Mouse (Mus musculus) midbrain, embryonic 15.5 days (tissue): ENCODE data around the gene Slc51b. TPM values are rescaled to one million over a fixed set of nuclear protein-coding genes. Genes with fewer than 3 reads are reported as not detected.

ENCODE experiments used
- ATAC-seq: fragments of 200-750 bp; cut with Nextera tagmentation; replicated peaks from 2 replicates; pipeline ENCODE4 v1.8.0; 2017; ENCODE audit warnings: moderate TSS enrichment
- H3K27ac ChIP-seq: fragments of 300-500 bp; sonication (generic); 2 replicates; pipeline ENCODE4 v1.5.1; 2015; ENCODE audit warnings: mild to moderate bottlenecking, inconsistent platforms
- H3K27me3 ChIP-seq: fragments of 300-500 bp; sonication (generic); replicated peaks from 2 replicates; pipeline ENCODE4 v1.6.1; 2015; ENCODE audit warnings: inconsistent platforms
- H3K36me3 ChIP-seq: fragments of 300-500 bp; sonication (generic); replicated peaks from 2 replicates; pipeline ENCODE4 v1.6.1; 2015; ENCODE audit warnings: inconsistent platforms
- H3K4me1 ChIP-seq: fragments of 300-500 bp; sonication (generic); 2 replicates; pipeline ENCODE4 v1.6.1; 2015; ENCODE audit warnings: inconsistent platforms
- H3K4me2 ChIP-seq: fragments of 300-500 bp; sonication (generic); 2 replicates; pipeline ENCODE4 v1.6.1; 2015; ENCODE audit warnings: inconsistent platforms, mild to moderate bottlenecking, moderate library complexity
- H3K4me3 ChIP-seq: fragments of 300-500 bp; sonication (generic); 2 replicates; pipeline ENCODE4 v1.5.1; 2015; ENCODE audit warnings: mild to moderate bottlenecking, inconsistent platforms
- H3K9ac ChIP-seq: fragments of 300-500 bp; sonication (generic); 2 replicates; pipeline ENCODE4 v1.6.1; 2015; ENCODE audit warnings: mild to moderate bottlenecking, inconsistent platforms
- H3K9me3 ChIP-seq: fragments of 300-500 bp; sonication (generic); 2 replicates; pipeline ENCODE4 v1.6.1; 2016; ENCODE audit warnings: inconsistent platforms
- WGBS: fragments of 180-500 bp; shearing (Covaris S2); methylation state at CpG from one replicate; pipeline ENCODE4 v1.1.7; 2015; ENCODE audit warnings: mixed read lengths; 5-methylcytosine and 5-hydroxymethylcytosine counted together
- polyA plus RNA-seq: library from polyadenylated mRNA; unstranded; fragments of >200 nt; fragmentation: Nextera tagmentation; extraction: Ambion mirVana; gene quantifications from 2 replicates; pipeline ENCODE4 v1.2.1, GENCODE M21; 2015

Slc51b gene
- polyA plus RNA-seq = not detected in 2 replicates

DNA sequence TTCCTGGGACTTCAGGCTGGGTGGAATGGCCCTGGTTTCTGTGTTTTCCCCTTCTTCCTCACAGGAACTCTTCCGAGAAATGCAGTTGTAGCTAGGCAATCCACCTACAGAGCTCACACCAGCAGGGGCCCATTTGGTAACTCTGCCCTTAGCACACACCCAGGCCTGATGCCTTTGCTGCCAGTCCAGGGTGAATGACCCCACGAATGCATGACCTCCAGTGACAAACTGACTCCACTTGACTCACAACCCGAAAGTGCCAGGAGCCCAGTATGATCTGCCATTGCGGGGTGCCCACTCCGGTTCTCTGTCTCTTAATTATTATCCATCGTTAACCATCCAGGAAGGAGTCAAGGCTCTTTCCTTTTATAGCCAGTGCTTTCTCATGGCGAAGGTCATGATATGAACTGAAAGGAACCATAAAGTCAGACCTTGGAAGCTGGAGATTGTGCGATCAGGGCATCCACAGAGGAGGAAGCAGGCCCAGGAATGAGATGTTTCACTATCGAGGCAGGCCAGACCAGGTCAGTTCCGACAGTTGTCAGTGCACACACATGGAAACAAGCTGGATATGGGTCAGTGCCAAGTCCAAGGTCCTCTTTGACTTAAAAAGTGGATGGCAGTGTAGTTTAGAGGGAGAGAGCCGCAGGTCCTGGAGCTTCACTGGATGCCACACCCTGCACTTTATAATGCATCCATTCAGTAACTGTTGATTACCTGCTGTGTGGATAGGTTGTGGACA is at the start of gene Slc51b:
TSS of gene Slc51b (minus strand) at position 196 of the 742 bp plus-strand sequence.
- Histone ChIP-seq H3K36me3 (no peaks in the 10 kb centered on the region), H3K27me3 (no peaks in the 10 kb centered on the region)
- 82% methylated on average over 11 of the region's 11 CpGs for WGBS

DNA sequence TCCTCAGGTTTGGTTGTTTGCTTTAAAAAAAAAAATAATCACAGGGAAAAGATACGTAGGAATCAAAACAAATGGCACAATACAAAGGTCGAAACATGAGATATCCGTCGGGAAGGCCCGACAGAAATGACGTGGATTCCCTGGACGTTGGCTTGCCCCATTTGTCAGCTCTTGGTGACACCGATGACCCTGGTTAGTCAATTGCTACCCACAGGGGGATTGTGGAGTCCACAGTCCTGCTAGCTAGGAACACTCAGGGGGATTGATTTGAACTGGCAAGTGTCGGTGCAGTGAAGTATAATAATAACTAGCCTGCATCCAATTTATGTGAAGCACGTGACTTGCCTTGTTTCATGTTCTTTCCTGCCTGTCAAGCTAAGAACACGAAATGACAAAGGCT is 44.9 kb upstream of the Slc51b start:
- H3K27me3 ChIP-seq = no peaks in the 10 kb centered on the region
- H3K4me2 ChIP-seq = no peak overlapping the region
- peaks cover 20% of the 10 kb centered on the region for H3K36me3 ChIP-seq
- peaks cover 4% of the 10 kb centered on the region for H3K4me1 ChIP-seq
- no peak overlapping the region for H3K27ac ChIP-seq
- no peaks in the 10 kb centered on the region for H3K9me3 ChIP-seq
- WGBS = 75% methylated on average over 11 of the region's 11 CpGs
- no peak for ATAC-seq
- no peak overlapping the region for H3K4me3 ChIP-seq
- no peak overlapping the region for H3K9ac ChIP-seq

More for the DNA sequence above, at the start of gene Slc51b:
- Histone ChIP-seq H3K9me3 (no peaks in the 10 kb centered on the region), H3K27ac (no peak within 1 kb of the TSS), H3K9ac (no peak within 1 kb of the TSS), H3K4me2 (no peak within 1 kb of the TSS), H3K4me1 (no peaks in the 10 kb centered on the region), H3K4me3 (no peak within 1 kb of the TSS)
- no peak for ATAC-seq

DNA sequence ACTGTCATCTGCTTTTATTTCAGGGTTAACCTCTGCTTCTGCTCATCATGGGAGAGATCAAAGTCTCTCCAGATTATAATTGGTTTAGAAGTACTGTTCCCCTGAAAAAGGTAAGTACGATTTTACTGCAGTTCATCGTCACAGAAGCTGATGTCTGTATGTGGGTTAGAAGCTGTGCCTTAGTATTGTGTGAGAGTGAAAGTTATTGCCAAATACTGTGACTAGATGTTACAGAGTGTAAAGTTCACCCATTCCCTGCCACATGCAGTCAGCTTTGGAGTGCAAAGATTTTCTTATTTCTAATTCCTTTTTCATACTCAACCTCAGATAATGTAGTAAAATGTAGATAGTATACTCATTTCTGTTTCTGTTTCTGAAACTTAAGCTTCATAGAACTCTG is 42.5 kb upstream of the Slc51b start:
- Histone ChIP-seq H3K9ac (no peak overlapping the region), H3K9me3 (no peaks in the 10 kb centered on the region), H3K4me2 (no peak overlapping the region), H3K36me3 (peaks cover 20% of the 10 kb centered on the region), H3K4me3 (no peak overlapping the region), H3K4me1 (peaks cover 22% of the 10 kb centered on the region), H3K27ac (no peak overlapping the region), H3K27me3 (no peaks in the 10 kb centered on the region)
- no peak for ATAC-seq
- 97% methylated on average over 2 of the region's 2 CpGs for WGBS

DNA sequence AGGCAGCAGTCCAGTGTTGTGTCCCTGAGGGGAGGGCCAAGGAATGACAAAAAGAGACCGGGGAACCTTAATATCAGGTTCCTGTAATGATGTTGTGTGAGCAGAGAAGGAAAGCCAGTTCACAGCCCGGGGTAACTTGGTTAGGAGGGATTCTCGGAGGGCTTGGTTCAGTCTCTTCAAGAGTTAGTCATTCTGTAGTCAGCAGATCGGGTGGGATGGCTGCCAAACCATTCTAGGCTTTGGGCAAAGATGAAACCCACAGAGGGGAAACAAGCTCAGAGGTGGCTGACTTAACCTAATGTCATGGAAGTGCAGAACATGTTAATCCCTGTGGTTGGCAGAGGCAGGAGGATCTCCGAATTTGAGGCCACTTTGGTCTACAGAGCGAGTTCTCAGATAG is 41.4 kb upstream of the Slc51b start:
- H3K4me3 ChIP-seq = no peak overlapping the region
- no peak for ATAC-seq
- 92% methylated on average over 6 of the region's 6 CpGs for WGBS

DNA sequence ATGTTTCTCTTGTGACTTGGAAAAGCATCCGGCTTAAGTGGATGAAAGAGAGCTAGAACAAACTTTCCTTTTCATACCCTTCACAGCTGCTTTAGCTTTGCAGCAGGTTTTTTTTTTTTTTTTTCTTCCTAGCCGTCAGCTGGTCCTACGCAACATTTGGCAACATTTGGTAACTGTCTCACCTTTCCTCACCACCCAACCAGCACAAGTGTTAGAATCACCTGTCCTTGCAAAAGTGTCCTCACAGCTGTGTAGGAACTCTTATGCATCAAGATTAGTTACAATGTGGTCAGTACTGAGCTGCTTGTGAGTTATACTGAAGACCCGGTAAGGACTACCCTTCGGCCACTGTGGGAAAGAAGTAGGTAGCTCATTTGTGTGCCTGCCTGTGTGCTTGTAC is 39.8 kb upstream of the Slc51b start:
- Histone ChIP-seq H3K4me1 (peaks cover 28% of the 10 kb centered on the region), H3K9me3 (no peaks in the 10 kb centered on the region), H3K27ac (no peak overlapping the region), H3K36me3 (peaks cover 11% of the 10 kb centered on the region), H3K9ac (no peak overlapping the region), H3K4me3 (no peak overlapping the region), H3K27me3 (no peaks in the 10 kb centered on the region), H3K4me2 (no peak overlapping the region)
- WGBS = 81% methylated on average over 5 of the region's 5 CpGs
- no peak for ATAC-seq

More for the DNA sequence above, 41.4 kb upstream of the Slc51b start:
- H3K36me3 ChIP-seq = peaks cover 12% of the 10 kb centered on the region
- H3K4me2 ChIP-seq = no peak overlapping the region
- H3K27me3 ChIP-seq = no peaks in the 10 kb centered on the region
- H3K27ac ChIP-seq = no peak overlapping the region
- H3K9ac ChIP-seq = no peak overlapping the region
- peaks cover 28% of the 10 kb centered on the region for H3K4me1 ChIP-seq
- H3K9me3 ChIP-seq = no peaks in the 10 kb centered on the region

DNA sequence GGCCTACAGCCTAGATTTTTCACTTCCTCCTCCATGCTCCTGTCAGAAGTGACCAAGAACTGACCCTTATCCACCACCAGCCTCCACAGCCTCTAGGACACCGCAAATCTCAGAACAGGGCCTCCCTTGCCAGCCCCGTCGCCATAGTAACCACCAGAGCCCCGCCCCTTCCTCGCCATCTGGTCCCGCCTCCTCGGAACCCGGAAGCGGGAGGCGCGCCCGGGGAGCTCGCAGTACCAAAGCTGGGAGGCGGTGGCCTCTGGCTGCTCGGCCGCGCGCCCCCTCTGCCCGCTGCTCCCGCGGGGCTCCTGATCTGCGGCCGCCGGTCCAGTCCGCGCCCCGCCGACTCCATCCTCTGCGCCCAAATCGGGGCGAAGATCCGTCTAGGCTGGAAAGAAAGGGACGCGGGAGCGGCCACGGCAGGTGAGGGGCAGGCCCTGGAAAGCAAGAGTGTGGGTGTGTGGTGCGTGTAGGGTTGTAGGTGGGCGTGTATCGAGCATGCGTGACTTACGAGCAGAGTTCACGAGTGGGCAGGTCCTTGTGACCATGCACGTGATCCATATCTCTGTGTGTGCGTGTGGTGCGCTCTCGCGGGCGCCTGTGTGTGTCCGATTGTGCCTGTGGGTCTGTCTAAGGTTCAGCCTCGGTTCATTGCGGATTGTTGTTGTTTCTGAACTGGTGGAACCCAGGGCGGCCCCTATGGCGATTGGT is 38.1 kb upstream of the Slc51b start, which contains the start of gene Spg21:
TSS of gene Spg21 (plus strand) at position 216 of the 711 bp plus-strand sequence.
- Histone ChIP-seq H3K4me2 (peak within 1 kb of the TSS; percentile 62), H3K36me3 (peaks cover 5% of the 10 kb centered on the region), H3K4me1 (peaks cover 28% of the 10 kb centered on the region), H3K4me3 (peak within 1 kb of the TSS; percentile 76), H3K9me3 (no peaks in the 10 kb centered on the region), H3K9ac (peak within 1 kb of the TSS; percentile 81), H3K27me3 (no peaks in the 10 kb centered on the region), H3K27ac (peak within 1 kb of the TSS; percentile 90)
- ATAC-seq = peak; percentile 97
- WGBS = under 1% methylated on average over 49 of the region's 53 CpGs

DNA sequence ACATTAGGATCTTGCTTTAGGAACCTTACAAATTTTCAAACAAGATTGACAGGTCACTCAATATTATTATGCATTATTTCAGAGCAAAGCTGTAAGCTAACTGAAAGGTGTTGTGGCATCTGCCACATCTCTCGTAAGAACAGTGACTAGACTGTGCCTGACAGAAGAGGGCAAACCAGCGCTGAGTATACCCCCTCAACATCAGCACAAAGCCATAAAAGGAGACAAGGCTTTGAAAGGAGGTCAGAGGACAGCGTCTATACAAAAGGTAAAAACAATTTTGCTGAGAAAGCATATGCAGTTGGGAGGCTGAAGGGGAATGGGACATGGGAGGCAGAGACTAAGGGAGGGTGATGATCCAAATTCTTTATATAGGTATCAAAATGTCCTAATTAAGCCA is 37.4 kb upstream of the Slc51b start:
- peak; percentile 19; the same call in 1 of the 2 replicates for ATAC-seq
- H3K4me1 ChIP-seq = peaks cover 28% of the 10 kb centered on the region
- no peaks in the 10 kb centered on the region for H3K27me3 ChIP-seq
- H3K4me2 ChIP-seq = peak overlapping the region; percentile 62
- no peaks in the 10 kb centered on the region for H3K36me3 ChIP-seq
- H3K27ac ChIP-seq = peak overlapping the region; percentile 90
- peak overlapping the region; percentile 81 for H3K9ac ChIP-seq
- H3K9me3 ChIP-seq = no peaks in the 10 kb centered on the region
- peak overlapping the region; percentile 76 for H3K4me3 ChIP-seq
- WGBS = 45% methylated on average over 3 of the region's 3 CpGs

DNA sequence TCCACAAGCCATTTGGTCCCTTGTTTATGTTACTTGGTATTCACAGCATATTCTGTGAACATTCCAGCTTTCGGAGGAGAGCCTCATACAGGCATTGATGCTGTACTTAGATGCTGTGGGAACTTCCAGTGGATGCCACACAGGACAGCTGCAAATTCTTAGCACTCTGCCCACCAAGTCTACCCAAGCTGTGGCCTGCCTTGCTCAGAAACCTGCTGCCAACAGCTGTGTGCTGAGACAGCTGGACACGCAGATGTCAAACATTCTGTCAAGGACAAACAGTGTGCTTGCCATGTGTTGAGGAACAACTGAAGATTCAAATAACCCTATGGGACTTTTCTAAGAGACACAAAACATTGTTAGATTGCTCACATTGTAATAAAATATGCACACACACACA is 36.2 kb upstream of the Slc51b start:
- H3K9ac ChIP-seq = no peak overlapping the region
- no peak for ATAC-seq
- WGBS = 89% methylated on average over 2 of the region's 2 CpGs
- no peaks in the 10 kb centered on the region for H3K27me3 ChIP-seq
- H3K4me3 ChIP-seq = no peak overlapping the region
- no peak overlapping the region for H3K4me2 ChIP-seq
- H3K27ac ChIP-seq = no peak overlapping the region
- H3K36me3 ChIP-seq = no peaks in the 10 kb centered on the region
- peaks cover 28% of the 10 kb centered on the region for H3K4me1 ChIP-seq
- no peaks in the 10 kb centered on the region for H3K9me3 ChIP-seq

DNA sequence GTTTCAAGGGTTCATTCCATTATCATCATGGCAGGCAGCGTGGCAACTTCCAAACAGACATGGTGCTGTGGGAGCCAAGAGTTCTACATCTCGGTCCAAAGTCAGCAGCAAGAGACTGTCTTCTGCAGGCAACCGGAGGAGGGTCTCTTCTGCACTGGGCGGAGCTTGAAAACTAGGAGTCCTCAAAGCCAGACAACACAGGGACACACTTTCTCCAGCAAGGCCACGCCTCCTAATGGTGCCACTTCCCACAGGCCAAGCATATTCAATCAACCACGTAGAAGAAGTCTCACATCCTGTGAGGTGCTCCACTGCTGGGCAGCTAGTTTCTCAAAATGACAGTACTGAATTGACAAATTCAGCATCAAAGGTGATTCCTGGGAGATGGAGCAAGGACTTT is 25.2 kb upstream of the Slc51b start:
- WGBS = 92% methylated on average over 6 of the region's 6 CpGs
- Histone ChIP-seq H3K9me3 (no peaks in the 10 kb centered on the region), H3K27ac (no peak overlapping the region), H3K27me3 (no peaks in the 10 kb centered on the region), H3K4me2 (no peak overlapping the region), H3K4me1 (no peaks in the 10 kb centered on the region), H3K36me3 (peaks cover 41% of the 10 kb centered on the region), H3K9ac (no peak overlapping the region), H3K4me3 (no peak overlapping the region)
- no peak for ATAC-seq

DNA sequence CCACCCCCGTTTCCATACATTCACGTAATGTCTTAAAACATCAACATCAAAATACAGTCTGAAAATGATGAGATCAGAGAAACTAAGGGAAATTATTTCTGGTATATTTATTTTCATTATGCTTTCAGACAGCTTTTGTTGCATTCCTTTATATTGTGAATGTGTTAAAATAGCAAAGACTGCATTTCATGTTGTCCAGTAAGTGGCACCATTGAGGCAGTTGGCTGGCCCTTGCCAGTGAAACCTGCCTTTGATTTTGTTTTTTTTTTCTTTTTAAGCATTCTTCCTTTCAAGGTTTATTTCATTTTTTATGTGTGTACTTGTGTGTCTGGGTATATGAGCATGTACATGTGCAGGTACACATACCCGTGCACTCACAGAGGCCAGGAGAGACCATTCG is 21.9 kb upstream of the Slc51b start:
- no peaks in the 10 kb centered on the region for H3K27me3 ChIP-seq
- H3K9ac ChIP-seq = no peak overlapping the region
- H3K4me3 ChIP-seq = no peak overlapping the region
- H3K36me3 ChIP-seq = peaks cover 43% of the 10 kb centered on the region
- WGBS = 96% methylated on average over 4 of the region's 4 CpGs
- no peaks in the 10 kb centered on the region for H3K4me1 ChIP-seq
- H3K4me2 ChIP-seq = no peak overlapping the region
- ATAC-seq = no peak
- H3K9me3 ChIP-seq = no peaks in the 10 kb centered on the region
- no peak overlapping the region for H3K27ac ChIP-seq

DNA sequence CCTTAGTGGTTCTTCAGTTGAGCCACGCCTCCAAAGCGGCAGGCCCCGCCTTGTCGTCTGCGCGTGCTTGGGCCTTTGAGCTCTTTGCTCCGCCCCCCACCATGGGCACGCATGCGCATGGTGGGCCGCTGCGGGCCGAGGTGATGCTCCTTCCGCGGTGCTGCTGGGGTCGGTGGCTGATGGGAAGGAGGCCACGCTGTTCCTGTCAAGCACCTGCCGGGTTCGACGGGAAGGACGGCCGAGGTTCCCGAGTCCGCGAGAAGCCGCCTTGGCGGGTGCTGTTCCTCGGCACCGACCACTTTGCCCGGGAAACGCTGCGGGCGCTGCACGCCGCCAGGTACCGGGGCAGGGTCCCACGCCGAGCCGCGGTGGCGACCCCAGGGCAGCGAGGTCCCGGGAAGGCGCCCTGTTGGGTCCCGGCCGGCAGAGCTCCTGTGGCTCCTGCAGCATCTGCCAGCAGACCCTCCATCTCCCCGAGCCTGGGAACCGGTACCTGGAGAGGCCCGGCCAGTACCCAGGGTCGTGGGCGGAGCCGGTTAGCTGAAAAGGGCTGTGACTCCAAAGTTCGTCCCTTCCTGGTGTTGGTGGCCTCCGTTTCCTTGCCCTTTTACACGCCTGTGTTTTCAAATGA is 13.0 kb upstream of the Slc51b start, which contains the start of gene Mtfmt:
TSS of gene Mtfmt (plus strand) at position 112 of the 631 bp plus-strand sequence.
- peak within 1 kb of the TSS; percentile 57 for H3K27ac ChIP-seq
- no peaks in the 10 kb centered on the region for H3K27me3 ChIP-seq
- peak within 1 kb of the TSS; percentile 51 for H3K4me2 ChIP-seq
- peak within 1 kb of the TSS; percentile 74 for H3K9ac ChIP-seq
- peak within 1 kb of the TSS; percentile 70 for H3K4me3 ChIP-seq
- ATAC-seq = peak; percentile 96
- peaks cover 7% of the 10 kb centered on the region; the same call in 1 of the 2 replicates for H3K36me3 ChIP-seq
- WGBS = under 1% methylated on average over 54 of the region's 54 CpGs
- H3K4me1 ChIP-seq = peaks cover 12% of the 10 kb centered on the region
- H3K9me3 ChIP-seq = no peaks in the 10 kb centered on the region

DNA sequence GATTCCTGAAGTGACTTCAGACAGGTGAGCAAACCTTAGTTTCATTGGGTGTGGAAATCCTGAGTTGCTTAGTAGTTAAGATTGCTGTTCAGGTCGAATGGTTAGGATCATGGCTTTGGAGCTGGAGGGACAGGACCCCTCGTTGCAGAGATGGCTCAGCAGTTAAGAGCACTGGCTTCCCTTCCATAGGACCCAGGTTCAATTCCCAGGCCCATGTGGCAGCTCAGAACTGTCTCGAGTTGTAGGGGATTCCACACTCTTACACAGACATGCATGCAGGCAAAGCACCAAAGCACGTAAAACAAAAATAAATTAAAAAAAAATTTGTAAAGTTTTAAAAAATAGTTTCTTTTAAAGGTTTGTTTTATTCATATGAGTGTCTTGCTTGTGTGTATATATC is 12.5 kb upstream of the Slc51b start:
- peak; percentile 70 for ATAC-seq
- WGBS = 69% methylated on average over 4 of the region's 4 CpGs
- H3K9ac ChIP-seq = no peak overlapping the region
- no peak overlapping the region for H3K27ac ChIP-seq
- peaks cover 12% of the 10 kb centered on the region for H3K4me1 ChIP-seq
- H3K4me3 ChIP-seq = peak overlapping the region; percentile 70; the same call in 1 of the 2 replicates
- H3K4me2 ChIP-seq = peak overlapping the region; percentile 51; the same call in 1 of the 2 replicates
- no peaks in the 10 kb centered on the region for H3K9me3 ChIP-seq
- peaks cover under 1% of the 10 kb centered on the region; the same call in 1 of the 2 replicates for H3K36me3 ChIP-seq
- no peaks in the 10 kb centered on the region for H3K27me3 ChIP-seq
